Mouse (Mus musculus) hindlimb bud, embryonic 11.5 days (tissue): Measurements from ENCODE around the gene Kdsr.

Experiments
- DNase-seq: peaks from one replicate; pipeline ENCODE4 v3.0.0-alpha.2; 2012; ENCODE audit warnings: low read depth, low spot score; ENCODE audit errors: extremely low spot score

Kdsr gene

GRCm38 (mm10) chr1:106759572-106760435 lies at the start of gene Kdsr:
Gene Kdsr (minus strand): TSS chr1:106759727.
- DNase-seq: peak; percentile 73

GRCm38 (mm10) chr1:106799931-106800330 lies 40.4 kb upstream of the Kdsr start:
- DNase-seq: no peak

GRCm38 (mm10) chr1:106799406-106799805 lies 39.9 kb upstream of the Kdsr start:
- no peak for DNase-seq

- no peak for DNase-seq
These were observed 37.7 kb upstream of the Kdsr start for GRCm38 (mm10) chr1:106796987-106797779.

GRCm38 (mm10) chr1:106796542-106796924 lies 37.0 kb upstream of the Kdsr start, which contains the start of gene Vps4b:
Gene Vps4b (minus strand): TSS chr1:106796728.
- peak; percentile 98 for DNase-seq

- peak; percentile 1 for DNase-seq
These were observed 36.4 kb upstream of the Kdsr start for GRCm38 (mm10) chr1:106795634-106796541.

- no peak for DNase-seq
These were observed 15.4 kb upstream of the Kdsr start for GRCm38 (mm10) chr1:106774896-106775295.

- no peak for DNase-seq
These were observed 14.6 kb upstream of the Kdsr start for GRCm38 (mm10) chr1:106774092-106774491.

- DNase-seq: no peak
These were observed 9.2 kb upstream of the Kdsr start for GRCm38 (mm10) chr1:106768773-106769172.

GRCm38 (mm10) chr1:106765771-106766170 lies 6.2 kb upstream of the Kdsr start:
- no peak for DNase-seq

- no peak for DNase-seq
These were observed 5.3 kb upstream of the Kdsr start for GRCm38 (mm10) chr1:106764846-106765245.

GRCm38 (mm10) chr1:106764281-106764680 lies 4.8 kb upstream of the Kdsr start:
- no peak for DNase-seq

GRCm38 (mm10) chr1:106760750-106761149 lies 1.2 kb upstream of the Kdsr start:
- DNase-seq: no peak

- DNase-seq: no peak
These were observed 574 bp downstream of the Kdsr start for GRCm38 (mm10) chr1:106758734-106759571.

- DNase-seq: no peak
These were observed 2.9 kb downstream of the Kdsr start for GRCm38 (mm10) chr1:106756633-106757032.

- DNase-seq: no peak
These were observed 7.5 kb downstream of the Kdsr start for GRCm38 (mm10) chr1:106752013-106752412.

GRCm38 (mm10) chr1:106750656-106751055 lies 8.9 kb downstream of the Kdsr start:
- no peak for DNase-seq

- no peak for DNase-seq
These were observed 10.8 kb downstream of the Kdsr start for GRCm38 (mm10) chr1:106748555-106749315.

- DNase-seq: no peak
These were observed 16.5 kb downstream of the Kdsr start for GRCm38 (mm10) chr1:106742980-106743379.
